Mouse (Mus musculus): Measurements from ENCODE around the gene Mllt3. TPM values are rescaled to one million over a fixed set of nuclear protein-coding genes. Genes with fewer than 3 reads are reported as not detected.

Mllt3 gene
- 107 and 116 TPM in 2 replicates for polyA plus RNA-seq (2015; fragmentation: Nextera tagmentation; extraction: Ambion mirVana)

- peak within 1 kb of the TSS; percentile 83 for H3K9ac ChIP-seq
- H3K4me3 ChIP-seq = peak within 1 kb of the TSS; percentile 75
- peaks cover 44% of the 10 kb centered on the region for H3K4me1 ChIP-seq
- H3K27me3 ChIP-seq = peaks cover 5% of the 10 kb centered on the region; the same call in 1 of the 2 replicates
- peak within 1 kb of the TSS; percentile 80 for H3K4me2 ChIP-seq
- peak; percentile 91 for ATAC-seq
- H3K27ac ChIP-seq = peak within 1 kb of the TSS; percentile 99
- under 1% methylated on average over 33 of the region's 37 CpGs for WGBS
- H3K36me3 ChIP-seq (ENCODE audit: poor library complexity, severe bottlenecking) = no peaks in the 10 kb centered on the region
- no peaks in the 10 kb centered on the region for H3K9me3 ChIP-seq (replicated peaks)
These were observed at the start of gene Mllt3 for GRCm38 (mm10) chr4:88033216-88033653. Gene Mllt3, minus strand, starts transcription at chr4:88033364.

- ATAC-seq = no peak
- no peaks in the 10 kb centered on the region for H3K27me3 ChIP-seq
- no peaks in the 10 kb centered on the region for H3K4me1 ChIP-seq
- no peak overlapping the region for H3K9ac ChIP-seq
- no peak overlapping the region for H3K27ac ChIP-seq
- no peaks in the 10 kb centered on the region for H3K9me3 ChIP-seq (replicated peaks)
- 83% methylated on average over 4 of the region's 4 CpGs for WGBS
- no peak overlapping the region for H3K4me2 ChIP-seq
- no peaks in the 10 kb centered on the region for H3K36me3 ChIP-seq (ENCODE audit: poor library complexity, severe bottlenecking)
- H3K4me3 ChIP-seq = no peak overlapping the region
These were observed 49.2 kb upstream of the Mllt3 start for GRCm38 (mm10) chr4:88082381-88082780.

- H3K4me2 ChIP-seq = no peak overlapping the region
- H3K9ac ChIP-seq = no peak overlapping the region
- no peaks in the 10 kb centered on the region for H3K4me1 ChIP-seq
- H3K4me3 ChIP-seq = no peak overlapping the region
- no peak for ATAC-seq
- H3K27ac ChIP-seq = no peak overlapping the region
- H3K27me3 ChIP-seq = no peaks in the 10 kb centered on the region
- H3K9me3 ChIP-seq (replicated peaks) = no peaks in the 10 kb centered on the region
- no peaks in the 10 kb centered on the region for H3K36me3 ChIP-seq (ENCODE audit: poor library complexity, severe bottlenecking)
- WGBS = 90% methylated on average over 3 of the region's 3 CpGs
These were observed 48.7 kb upstream of the Mllt3 start for GRCm38 (mm10) chr4:88081885-88082284.

DNA sequence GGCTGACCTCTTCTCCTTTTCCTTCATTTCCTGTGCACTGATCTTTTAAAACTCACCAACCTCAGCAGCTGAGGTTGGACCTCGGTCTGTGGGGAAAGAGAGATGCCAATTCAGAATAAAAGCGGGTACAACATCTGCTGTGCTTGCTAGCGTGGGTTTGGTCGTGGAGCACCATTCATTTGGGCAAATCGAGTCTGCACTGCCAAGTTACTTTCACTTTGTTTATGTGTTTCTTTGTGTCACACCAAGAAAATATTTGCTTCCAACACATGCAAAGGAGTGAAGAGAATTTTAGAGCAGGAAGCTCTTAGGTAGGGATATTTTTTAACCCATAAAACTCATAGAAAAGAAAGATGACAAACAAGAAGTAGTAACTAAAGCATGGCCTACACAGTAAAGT is 48.3 kb upstream of the Mllt3 start:
- H3K4me1 ChIP-seq = no peaks in the 10 kb centered on the region
- 81% methylated on average over 5 of the region's 5 CpGs for WGBS
- H3K36me3 ChIP-seq (ENCODE audit: poor library complexity, severe bottlenecking) = no peaks in the 10 kb centered on the region
- H3K4me2 ChIP-seq = no peak overlapping the region
- no peak overlapping the region for H3K9ac ChIP-seq
- no peak overlapping the region for H3K27ac ChIP-seq
- H3K4me3 ChIP-seq = no peak overlapping the region
- ATAC-seq = no peak
- no peaks in the 10 kb centered on the region for H3K9me3 ChIP-seq (replicated peaks)
- H3K27me3 ChIP-seq = no peaks in the 10 kb centered on the region

DNA sequence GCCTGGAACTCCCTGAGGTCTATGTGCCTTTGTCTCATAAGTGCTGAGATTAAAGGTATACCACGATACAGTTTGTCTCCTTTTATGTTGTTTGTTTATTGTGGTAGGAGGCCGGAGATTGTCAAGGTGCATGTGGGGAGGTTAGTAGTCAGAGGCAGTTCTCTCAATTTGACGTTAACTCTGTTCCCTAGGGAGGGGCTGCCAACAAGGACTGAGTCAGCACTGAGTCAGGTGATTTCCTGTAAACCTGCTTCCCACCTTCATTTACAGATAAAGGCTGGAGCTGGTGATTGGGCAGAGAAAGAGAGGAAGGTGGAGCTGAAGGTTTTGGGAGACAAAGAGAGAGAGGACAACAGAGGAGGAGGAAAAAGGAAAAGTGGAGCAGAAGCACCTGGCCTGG is 45.8 kb upstream of the Mllt3 start:
- Histone ChIP-seq H3K9ac (no peak overlapping the region), H3K9me3 (replicated peaks) (no peaks in the 10 kb centered on the region), H3K4me2 (no peak overlapping the region), H3K27me3 (no peaks in the 10 kb centered on the region), H3K27ac (no peak overlapping the region), H3K4me1 (no peaks in the 10 kb centered on the region), H3K4me3 (no peak overlapping the region), H3K36me3 (ENCODE audit: poor library complexity, severe bottlenecking) (no peaks in the 10 kb centered on the region)
- ATAC-seq = no peak
- WGBS = 81% methylated on average over 3 of the region's 3 CpGs

GRCm38 (mm10) chr4:88075388-88075787 is 42.2 kb upstream of the Mllt3 start:
- Histone ChIP-seq H3K4me2 (no peak overlapping the region), H3K4me3 (no peak overlapping the region), H3K4me1 (no peaks in the 10 kb centered on the region), H3K27me3 (no peaks in the 10 kb centered on the region), H3K27ac (no peak overlapping the region), H3K36me3 (ENCODE audit: poor library complexity, severe bottlenecking) (no peaks in the 10 kb centered on the region), H3K9me3 (replicated peaks) (no peaks in the 10 kb centered on the region), H3K9ac (no peak overlapping the region)
- 77% methylated on average over 2 of the region's 2 CpGs for WGBS
- no peak for ATAC-seq

GRCm38 (mm10) chr4:88046280-88046679 is 13.1 kb upstream of the Mllt3 start:
- no peaks in the 10 kb centered on the region for H3K36me3 ChIP-seq (ENCODE audit: poor library complexity, severe bottlenecking)
- H3K4me1 ChIP-seq = no peaks in the 10 kb centered on the region
- H3K4me3 ChIP-seq = no peak overlapping the region
- H3K9ac ChIP-seq = no peak overlapping the region
- no peak overlapping the region for H3K4me2 ChIP-seq
- ATAC-seq = no peak
- H3K9me3 ChIP-seq (replicated peaks) = no peaks in the 10 kb centered on the region
- H3K27me3 ChIP-seq = no peaks in the 10 kb centered on the region
- no peak overlapping the region for H3K27ac ChIP-seq
- WGBS = 79% methylated on average over 8 of the region's 8 CpGs

- 92% methylated on average over 4 of the region's 4 CpGs for WGBS
- Histone ChIP-seq H3K4me3 (no peak overlapping the region), H3K9ac (no peak overlapping the region), H3K27ac (no peak overlapping the region), H3K27me3 (no peaks in the 10 kb centered on the region), H3K4me1 (no peaks in the 10 kb centered on the region), H3K36me3 (ENCODE audit: poor library complexity, severe bottlenecking) (no peaks in the 10 kb centered on the region), H3K4me2 (no peak overlapping the region), H3K9me3 (replicated peaks) (no peaks in the 10 kb centered on the region)
- no peak for ATAC-seq
These were observed 12.0 kb upstream of the Mllt3 start for GRCm38 (mm10) chr4:88045151-88045550.

DNA sequence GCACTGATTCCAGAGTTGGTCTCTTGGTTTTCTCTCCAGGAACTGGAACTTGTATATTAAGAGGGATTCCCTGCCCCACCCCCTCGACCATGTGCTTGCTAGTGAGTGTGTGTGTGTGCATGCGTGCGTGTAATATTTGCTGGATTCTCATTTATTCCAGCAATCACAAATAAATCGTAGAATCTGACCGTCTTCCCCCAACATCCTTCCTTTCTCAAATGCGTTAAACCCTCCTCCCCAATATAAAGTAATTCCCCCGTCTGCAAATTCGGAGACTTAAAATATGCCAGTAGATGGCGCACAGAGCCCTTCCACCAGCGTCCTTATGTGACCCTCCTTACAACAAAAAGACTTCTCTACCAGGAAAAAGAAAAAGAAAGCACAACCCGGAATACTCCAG is 2.2 kb upstream of the Mllt3 start:
- peak overlapping the region; percentile 80 for H3K4me2 ChIP-seq
- WGBS = under 1% methylated on average over 11 of the region's 11 CpGs
- no peak overlapping the region for H3K9ac ChIP-seq
- H3K36me3 ChIP-seq (ENCODE audit: poor library complexity, severe bottlenecking) = no peaks in the 10 kb centered on the region
- H3K27me3 ChIP-seq = peaks cover 5% of the 10 kb centered on the region; the same call in 1 of the 2 replicates
- no peaks in the 10 kb centered on the region for H3K9me3 ChIP-seq (replicated peaks)
- no peak overlapping the region for H3K27ac ChIP-seq
- H3K4me3 ChIP-seq = peak overlapping the region; percentile 18; the same call in 1 of the 2 replicates
- H3K4me1 ChIP-seq = peaks cover 22% of the 10 kb centered on the region
- no peak for ATAC-seq

GRCm38 (mm10) chr4:88034387-88035157 is 1.4 kb upstream of the Mllt3 start:
- Histone ChIP-seq H3K4me1 (peaks cover 30% of the 10 kb centered on the region), H3K9ac (no peak overlapping the region), H3K9me3 (replicated peaks) (no peaks in the 10 kb centered on the region), H3K27ac (no peak overlapping the region), H3K36me3 (ENCODE audit: poor library complexity, severe bottlenecking) (no peaks in the 10 kb centered on the region), H3K4me3 (peak overlapping the region; percentile 75), H3K27me3 (peaks cover 5% of the 10 kb centered on the region; the same call in 1 of the 2 replicates), H3K4me2 (peak overlapping the region; percentile 80)
- ATAC-seq = no peak
- WGBS = 3% methylated on average over 18 of the region's 18 CpGs

GRCm38 (mm10) chr4:88033729-88034386 is 694 bp upstream of the Mllt3 start:
- Histone ChIP-seq H3K4me3 (peak overlapping the region; percentile 75), H3K4me2 (peak overlapping the region; percentile 80), H3K9me3 (replicated peaks) (no peaks in the 10 kb centered on the region), H3K4me1 (peaks cover 38% of the 10 kb centered on the region), H3K9ac (peak overlapping the region; percentile 83), H3K27ac (peak overlapping the region; percentile 59), H3K36me3 (ENCODE audit: poor library complexity, severe bottlenecking) (no peaks in the 10 kb centered on the region), H3K27me3 (peaks cover 5% of the 10 kb centered on the region; the same call in 1 of the 2 replicates)
- no peak for ATAC-seq
- WGBS = under 1% methylated on average over 25 of the region's 25 CpGs
